Mouse (Mus musculus) urinary bladder, postnatal 10 days (tissue): ENCODE results near the gene Gcnt7.

ENCODE experiments used
- DNase-seq: peaks from one replicate; pipeline ENCODE4 v3.0.0; 2022; ENCODE audit warnings: low spot score

Gcnt7 gene

DNA sequence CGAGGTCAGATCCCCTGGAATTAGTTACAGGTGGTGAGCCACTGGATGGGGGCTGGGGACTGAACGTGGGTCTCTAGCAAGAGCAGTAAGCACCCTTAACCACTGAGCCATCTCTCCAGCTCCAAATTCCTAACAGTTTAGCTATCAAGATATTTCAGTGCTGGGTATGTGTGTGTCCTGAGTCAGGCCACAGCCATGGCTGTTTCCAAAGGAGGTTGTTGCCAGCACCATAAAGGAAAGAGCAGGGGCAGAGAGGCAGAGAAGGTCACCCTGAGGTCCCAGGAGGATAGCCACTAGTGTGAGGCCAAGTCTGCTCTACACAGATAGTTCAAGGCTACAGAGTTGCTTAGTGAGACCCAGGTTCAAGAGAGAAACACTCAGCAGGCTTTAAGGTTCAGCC lies 2.3 kb upstream of the Gcnt7 start:
- DNase-seq: no peak

DNA sequence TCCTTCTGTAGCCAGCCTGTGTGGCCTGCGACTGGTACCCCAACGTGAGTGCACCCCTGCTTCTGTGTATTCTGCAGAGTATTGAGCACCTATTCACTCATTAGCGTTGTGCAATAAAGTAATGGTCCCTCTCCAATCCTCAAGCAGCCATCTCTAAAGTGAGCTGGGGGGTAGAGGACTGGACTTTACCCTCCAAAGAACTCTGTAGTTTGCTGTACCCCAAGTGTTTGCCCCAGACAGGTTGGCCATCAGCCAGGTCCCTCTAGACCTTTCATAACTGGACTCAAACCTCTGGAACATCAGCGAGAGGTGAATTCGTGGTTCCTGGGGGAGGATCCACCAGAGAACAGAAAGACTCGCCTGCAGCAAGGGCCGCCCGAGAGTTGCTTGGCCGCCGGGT lies 5.9 kb downstream of the Gcnt7 start:
- DNase-seq: no peak

DNA sequence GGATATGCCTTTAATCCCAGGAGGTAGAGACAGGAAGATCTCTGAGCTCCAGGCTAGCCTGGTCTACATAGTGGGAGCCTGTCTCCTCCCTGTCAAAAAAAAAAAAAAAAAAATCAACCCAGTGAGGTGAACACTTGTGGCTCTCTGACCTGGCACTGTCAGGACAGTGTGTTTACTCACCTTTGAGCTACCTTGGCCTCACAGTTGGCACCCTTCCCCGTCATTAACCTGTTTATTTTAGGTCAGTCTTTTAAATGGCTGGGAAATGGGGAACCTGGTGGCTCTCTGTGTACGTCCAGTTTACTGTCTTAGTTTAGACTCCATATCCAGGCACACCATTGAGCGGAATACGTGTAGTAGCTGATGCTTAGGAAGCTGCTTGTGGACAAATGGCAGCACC lies 6.4 kb downstream of the Gcnt7 start:
- DNase-seq: no peak

DNA sequence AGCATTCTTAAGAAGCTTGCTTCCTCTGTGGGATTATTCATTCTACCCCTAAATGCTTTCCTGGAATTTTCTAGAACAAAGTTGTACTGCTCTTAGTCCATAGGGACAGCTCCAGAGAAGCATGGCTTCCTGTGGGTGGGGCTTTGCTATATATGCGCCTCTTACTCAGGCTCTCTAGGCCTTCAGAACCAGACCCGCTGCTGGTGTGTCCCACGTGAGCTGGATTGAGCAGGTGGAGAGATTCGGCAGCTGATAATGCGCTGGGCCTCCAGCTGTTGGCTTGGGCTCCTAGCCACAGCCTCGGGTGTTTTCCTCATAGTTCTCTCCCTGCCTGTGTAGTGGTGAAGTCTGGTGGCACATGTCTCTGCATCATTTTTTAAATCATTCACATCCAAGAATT lies 7.8 kb downstream of the Gcnt7 start:
- no peak for DNase-seq

DNA sequence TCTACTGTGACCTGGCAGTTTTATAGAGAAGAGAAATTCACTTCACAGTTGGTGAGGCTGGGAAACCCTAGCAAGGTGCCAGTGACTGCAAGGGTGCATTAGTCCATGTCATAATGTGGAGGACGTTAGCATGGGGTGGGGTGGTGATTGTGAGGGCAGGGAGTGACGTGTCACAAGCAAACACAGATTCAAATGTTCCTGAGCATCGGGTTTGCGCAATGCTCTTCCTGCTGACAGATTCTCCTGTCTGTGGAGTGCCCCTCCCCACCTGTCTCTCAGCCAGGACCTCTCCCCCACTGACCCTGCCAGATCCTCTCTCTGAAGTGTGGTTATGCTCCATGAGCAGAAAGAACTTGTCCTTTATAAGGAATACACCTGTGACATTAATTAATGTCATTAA lies 10.1 kb downstream of the Gcnt7 start:
- no peak for DNase-seq

DNA sequence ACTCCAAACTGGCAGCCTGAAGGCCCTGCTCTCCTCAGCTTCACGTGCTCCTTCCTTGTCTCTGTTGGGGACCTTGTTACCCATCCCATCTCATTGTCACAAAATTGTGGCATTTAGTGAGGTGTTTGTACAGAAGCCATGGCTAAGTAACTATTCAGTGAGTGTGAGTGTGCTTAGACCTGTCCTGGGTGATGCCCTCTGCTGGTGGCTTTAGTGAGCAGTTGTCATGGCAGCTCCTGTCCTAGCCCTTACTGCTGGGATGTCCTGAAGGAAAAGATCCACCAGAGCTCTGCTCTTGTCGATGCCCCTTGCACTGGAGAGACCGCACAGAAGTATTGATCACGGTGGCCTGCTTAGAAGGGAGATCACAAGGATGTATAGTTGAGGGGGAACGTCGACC lies 11.1 kb downstream of the Gcnt7 start:
- DNase-seq: no peak

DNA sequence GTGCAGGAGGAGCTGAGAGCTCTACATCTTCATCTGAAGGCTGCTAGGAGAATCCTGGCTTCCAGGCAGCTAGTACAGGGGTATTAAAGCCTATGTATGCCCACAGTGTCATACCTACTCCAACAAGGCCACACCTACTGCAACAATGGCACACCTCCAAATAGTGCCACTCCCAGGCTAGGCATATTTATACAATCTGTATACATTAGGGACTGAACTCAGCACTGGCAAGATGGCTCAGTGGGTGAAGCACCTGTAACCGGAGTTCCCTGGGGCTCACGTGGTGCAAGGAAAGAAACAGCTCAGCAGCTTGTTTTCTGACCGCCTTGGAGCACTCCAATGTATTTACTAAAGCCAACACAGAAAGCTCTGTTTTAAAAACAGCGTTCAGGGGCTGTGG lies 12.8 kb downstream of the Gcnt7 start:
- DNase-seq: no peak

DNA sequence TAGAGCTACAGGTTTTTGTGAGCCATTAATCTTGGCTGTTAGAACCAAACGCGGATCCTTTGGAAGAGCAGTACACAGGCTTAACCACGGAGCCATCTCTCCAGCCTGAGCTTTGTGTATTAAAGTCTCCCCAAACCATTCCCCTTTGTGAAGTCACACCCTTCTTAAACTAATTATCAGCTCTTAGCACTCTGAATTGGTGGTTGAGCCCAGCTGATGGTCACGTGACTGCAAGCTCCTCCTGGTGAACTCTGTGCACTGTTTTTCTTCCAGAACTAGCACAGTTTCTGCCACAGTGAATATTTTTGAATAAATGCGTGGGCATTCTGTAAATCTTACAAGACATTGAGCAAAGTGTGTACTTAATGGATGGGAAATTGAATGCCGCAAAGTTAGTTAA lies 17.2 kb downstream of the Gcnt7 start:
- no peak for DNase-seq

DNA sequence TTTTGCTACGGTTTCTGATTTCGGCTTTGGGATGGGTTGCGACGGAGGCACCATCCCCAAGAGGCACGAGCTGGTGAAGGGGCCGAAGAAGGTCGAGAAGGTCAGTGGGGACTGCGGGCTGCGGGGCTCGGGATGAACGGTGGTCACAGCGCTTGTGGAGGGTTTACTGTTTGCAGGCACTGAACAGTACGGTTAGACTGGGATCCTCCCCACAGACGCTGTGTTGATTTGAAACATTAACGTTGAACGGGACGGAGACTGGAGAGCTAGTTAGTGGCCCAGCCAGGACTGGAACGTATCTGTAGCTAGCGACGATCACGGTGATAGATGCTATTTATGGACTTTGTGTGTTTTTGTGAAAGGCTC lies 17.8 kb downstream of the Gcnt7 start:
- DNase-seq: no peak

DNA sequence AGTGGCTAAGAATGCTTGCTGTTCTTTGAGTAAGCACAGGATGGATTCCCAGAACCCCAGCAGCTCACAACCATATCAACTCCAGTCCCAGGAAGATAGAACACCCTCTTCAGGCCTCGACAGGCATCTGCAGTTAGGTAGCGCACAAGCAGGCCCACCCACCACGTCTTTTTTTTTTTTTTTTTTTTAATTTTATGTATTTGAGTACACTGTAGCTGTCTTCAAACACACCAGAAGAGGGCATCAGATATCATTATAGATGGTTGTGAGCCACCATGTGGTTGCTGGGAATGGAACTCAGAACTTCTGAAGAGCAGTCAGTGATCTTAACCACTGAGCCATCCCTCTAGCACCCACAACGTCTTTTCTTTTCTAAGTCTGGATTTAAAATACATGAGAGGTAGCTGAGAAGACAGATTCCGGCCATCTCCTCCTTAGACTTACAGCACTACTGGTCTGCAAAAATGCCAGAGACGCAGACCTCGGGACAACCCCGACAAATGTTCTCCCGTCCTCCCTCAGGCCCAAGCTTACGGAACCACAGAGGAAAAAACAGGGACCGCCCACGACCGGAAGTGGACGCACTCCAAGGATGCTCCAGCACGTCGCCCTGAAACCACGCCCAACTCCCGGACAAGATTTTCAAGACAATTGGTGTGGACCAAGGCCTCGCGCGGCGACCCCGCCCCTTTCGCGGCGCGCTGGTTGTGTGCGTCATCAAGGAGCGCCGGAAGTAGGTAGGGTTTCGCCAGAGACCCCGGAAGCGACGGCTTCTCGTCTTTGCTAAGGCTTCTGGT lies 18.4 kb downstream of the Gcnt7 start, which contains the start of gene Rtf2:
Gene Rtf2 (plus strand): TSS at position 714 of the 797 bp plus-strand sequence.
- DNase-seq: peak; percentile 97

DNA sequence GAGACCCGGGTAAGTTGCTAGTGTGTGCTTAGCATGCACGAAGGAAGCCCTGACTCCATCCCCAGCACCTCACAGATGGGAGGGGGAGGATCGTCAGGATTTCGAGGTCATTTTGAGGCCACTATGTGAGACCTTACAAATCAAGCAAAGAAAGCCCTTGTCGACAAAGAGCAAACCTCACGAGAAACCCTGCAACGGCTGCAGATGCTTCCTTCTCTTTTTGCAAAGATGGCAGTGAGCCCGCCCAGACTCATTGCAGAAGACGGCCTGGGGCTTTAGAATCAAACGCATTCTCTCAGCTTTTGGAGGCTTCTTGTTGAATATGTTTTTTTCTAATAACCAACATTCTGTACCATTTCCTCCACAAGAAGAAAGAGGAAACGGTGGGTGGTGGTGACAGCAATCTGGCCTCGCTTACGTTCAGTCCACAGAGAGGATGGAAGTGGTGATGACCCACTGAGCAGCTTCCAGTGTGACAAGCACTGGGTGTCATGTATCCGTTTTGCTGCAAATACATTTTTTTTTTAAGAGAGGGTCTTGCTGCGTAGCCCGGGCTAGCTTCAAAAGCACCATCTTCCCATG lies 20.9 kb downstream of the Gcnt7 start:
- DNase-seq: no peak

DNA sequence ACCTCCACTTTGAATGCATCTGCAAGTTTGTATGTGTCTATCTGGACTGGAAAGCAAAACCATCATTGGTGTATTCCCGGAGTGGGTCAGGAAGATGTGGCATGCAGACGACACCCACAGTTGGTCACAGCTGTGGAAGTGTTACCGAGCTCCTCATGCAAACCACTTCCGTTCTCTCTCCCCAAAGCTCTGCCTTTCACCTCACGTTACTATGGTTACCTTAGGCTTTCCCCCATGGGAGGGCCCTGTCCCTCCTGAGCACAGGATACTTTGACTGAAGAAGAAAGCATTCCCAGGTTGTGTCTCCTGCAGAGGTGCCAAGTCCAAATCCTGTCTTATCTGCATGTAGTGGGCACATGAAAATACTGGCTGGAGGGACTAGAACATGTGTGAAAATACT lies 24.6 kb downstream of the Gcnt7 start:
- no peak for DNase-seq

DNA sequence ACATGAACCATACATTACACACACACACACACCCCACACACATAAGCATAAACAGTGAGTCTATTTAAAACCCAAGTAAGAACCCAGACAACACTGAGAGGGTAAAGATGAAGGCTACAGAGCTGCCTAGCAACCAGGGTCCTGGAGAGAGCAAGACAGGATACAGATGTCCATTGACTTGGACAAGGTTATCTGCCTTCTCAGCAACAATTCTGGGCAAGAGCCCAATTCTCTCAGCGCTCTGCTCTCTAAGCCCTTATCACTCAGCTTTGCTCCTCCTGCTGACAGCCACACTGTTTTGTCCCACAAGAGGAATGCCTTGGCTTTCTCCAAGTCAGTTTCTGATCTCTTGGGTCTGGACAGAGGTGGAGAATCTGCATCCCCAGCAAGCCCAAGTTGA lies 27.8 kb downstream of the Gcnt7 start:
- no peak for DNase-seq

DNA sequence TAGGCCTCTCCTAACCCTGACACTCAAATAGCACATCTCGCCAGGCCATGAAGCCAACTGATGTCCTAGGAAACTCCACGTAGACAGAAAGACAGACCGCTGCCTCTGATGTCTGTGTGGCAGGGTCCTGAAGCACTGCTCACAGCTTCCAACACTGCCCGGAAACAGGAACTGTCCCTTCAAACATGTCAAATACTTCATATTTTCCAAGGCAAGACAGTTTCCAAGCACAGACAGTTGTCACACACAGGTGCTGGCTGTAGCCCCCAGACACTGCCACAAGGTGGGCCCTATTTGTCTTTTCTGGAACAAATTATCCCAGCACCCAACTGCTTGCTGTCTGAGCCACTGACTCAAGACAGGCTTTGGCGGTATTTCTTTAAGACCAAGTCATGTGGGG lies 40.2 kb downstream of the Gcnt7 start:
- no peak for DNase-seq

DNA sequence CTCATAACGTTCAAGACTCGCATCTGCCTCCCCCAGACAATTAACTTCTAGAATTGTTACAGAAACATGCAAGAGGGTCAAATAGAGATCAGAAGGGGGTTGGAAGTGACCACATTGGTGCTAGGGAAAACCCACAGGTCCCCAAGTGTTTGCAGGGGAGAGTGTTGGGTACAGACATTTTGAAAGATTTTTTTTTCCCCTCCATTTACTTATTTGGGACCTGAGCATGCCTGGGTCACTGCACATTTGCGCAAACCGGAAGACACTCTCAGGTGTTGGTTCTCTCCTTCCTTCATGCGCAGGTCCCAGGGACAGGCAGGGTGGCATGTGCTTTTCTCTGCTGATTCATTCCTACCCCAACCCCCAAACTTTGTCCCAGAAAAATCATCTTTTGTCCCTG lies 41.5 kb downstream of the Gcnt7 start:
- DNase-seq: no peak

DNA sequence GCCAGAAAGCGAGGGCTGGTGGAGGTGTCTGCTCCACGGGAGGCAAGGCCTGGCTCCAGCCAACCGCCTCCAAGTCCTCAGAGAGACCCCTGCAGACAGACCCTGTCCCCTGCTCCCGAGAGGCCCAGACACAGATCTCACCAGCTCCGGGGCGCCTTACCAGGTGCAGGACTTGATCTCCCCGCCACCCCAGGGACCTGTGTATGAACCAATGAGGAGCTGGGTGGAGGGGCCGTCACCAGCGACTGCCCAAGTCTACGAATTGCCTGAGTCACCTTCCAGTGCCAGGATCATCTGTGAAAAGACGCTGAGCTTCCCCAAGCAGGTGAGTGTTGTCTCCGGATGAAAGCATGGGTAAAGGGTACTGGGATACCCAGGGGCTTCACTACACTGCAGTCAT lies 42.2 kb downstream of the Gcnt7 start:
- DNase-seq: no peak

DNA sequence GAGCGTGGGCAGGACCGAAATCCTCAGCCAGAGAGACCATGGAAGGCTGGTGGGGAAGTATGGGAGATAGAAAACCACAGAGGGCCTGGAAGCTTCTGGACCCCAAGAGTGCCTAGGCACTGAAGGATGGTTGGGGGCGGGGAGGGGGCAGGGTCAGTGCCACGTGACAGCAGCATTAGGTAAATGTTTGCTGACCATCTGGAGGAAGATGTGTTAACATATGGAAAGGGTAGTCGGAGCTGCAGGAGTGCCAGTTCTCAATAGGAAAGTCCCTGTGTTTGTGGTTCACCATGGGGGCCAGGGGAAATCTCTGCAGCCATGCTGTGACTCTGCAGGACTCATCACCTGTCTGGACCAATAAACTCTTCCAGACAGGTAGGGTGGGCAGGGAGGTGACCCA lies 44.5 kb downstream of the Gcnt7 start:
- no peak for DNase-seq

DNA sequence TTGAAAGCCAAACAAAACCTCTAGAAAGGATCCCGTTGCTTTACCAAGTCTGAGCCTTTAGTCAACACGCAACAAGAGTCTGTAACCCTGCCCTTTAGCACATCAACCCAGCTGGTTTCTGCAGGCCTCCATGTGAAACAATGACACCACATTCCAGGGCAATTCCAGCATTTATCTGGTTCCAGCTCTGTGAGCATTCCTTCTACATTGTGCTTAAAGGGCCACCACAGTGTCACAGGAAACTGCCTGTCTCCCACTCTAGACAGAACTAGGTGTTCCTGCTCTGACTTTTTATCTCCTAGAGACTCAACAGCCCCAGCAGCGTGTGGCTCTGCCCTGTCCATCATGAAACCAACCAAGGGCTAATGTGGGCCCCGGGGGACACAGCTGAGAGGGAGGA lies 45.1 kb downstream of the Gcnt7 start:
- no peak for DNase-seq

DNA sequence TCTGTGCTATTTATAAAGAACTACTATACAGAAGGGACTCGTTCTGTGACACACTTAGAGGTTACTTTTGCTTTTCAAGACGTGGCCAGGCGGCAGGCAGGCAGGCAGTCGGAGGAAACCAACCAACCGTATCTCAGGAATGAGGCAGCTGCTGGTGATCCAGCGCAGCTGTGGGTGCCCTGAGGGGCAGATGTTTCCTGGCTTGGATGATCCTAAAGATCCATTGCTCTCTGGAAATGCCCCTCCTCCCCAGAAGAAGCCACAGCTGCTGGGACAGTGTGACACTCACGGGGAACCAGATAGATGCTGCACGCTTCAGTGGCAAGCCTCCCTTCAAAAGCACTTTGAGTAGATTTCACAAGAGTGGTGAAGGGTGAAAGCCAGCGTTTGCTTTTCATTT lies 45.9 kb downstream of the Gcnt7 start:
- no peak for DNase-seq

DNA sequence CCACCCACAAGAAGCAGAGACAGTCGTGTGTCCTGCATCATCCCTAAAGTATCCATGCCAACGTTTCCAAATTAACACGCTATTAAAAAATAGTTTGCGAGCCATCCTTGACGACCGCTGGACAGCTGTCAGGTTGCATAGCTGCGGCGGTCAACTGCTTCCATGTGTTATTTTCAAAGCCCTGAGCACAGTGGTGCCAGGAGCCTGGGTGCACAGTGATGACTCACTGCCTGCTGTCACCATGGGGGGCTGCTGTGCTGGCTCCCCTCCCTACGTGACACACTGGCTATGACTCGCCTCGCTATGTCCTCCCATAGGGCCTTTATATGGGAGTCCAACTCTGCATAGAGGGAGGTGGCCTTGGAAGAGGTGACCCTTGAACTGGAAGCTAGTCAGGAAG lies 47.3 kb downstream of the Gcnt7 start:
- no peak for DNase-seq

DNA sequence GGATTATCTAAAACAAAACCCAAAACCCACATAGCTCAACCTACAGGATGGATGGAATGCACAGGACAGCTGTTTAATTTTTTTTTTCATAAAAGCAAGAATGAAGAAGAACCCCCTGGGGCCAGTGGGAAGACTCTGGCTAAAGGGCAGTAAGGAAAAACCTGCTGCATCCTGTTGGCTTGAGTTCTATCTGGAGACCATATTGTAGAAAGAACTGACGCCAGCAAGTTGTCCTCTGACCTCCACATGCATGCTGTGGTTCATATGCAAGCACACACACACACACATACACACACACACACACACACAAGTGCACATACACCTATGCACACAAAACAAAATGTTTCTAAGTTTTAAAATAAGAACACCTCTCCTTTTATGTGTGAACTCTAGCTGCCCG lies 47.7 kb downstream of the Gcnt7 start:
- no peak for DNase-seq

DNA sequence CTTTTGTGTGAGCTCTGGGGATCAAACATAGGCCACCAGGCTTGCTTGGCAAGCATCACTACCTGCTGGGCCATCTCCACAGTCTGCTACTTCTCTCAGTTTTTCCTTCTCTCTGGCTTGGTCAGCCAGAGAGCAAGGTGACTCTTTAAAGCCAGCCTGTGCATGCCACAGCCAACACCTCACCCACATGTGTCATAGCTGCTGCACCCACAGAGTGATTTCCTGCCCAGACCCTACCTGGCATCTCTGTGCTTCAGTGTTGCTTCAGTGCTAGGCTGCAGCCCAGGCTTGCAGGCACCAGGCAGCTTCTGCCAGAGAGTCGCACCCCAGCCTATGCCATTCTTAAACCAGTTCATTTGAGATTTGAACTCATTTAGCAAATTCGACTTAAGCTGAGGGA lies 50.9 kb downstream of the Gcnt7 start:
- no peak for DNase-seq

DNA sequence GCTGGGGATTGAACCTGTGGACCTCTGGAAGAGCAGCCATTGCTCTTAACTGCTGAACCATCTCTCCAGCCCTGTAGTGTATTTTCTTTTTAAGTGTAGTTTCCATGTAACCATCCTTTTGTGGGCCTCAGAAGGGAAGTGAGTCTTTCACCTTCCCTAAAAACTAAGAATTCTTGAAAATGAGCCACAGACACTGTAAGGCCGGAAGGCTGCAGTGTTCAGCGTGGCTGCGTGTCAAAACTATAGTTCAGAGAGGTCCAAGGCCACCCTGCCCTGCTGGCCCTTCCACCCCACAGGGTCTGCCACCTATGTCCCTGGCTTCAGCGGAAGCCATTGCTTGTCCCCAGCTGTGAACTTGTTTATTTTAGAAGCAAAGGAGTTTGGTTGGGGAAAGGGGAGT lies 52.2 kb downstream of the Gcnt7 start:
- no peak for DNase-seq

DNA sequence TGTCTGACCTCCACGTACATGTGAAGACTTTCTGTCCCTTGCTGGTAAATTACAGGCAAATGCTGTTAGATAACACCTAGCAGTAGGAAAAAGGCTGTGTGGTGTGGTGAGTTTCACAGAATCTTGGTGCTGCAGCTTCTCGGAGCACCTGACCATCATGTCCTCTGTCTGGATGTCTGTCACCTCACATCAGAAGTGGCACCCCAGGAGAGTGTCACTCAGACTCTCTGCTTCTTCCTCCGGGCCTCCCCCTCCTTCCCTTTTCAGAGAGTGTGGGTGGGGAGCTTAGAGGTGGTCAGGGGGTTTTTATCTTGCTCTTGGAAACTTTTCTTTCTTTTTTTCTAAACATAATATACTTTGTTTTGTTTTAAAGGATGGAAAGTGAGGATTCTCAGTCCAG lies 53.4 kb downstream of the Gcnt7 start:
- DNase-seq: no peak
